Mouse (Mus musculus) heart, adult 2 months (tissue): ENCODE measurements at regions not wholly inside any gene's neighbourhood (a gene's known extent, or its start where the extent isn't known, plus 50 kb on each side); places are given as distances from the start of the nearest gene placed in this dataset.

Source experiments
- DNase-seq, 2 experiments: peaks; one replicate each; pipeline ENCODE4 v3.0.0; 2021
- H3K27ac ChIP-seq: fragments of 200-600 bp; 2 replicates; pipeline ENCODE4 v1.8.1; 2022
- H3K27me3 ChIP-seq: fragments of 200-500 bp; 2 replicates; pipeline ENCODE4 v1.6.1; 2012; ENCODE audit warnings: mild to moderate bottlenecking, low read length, inconsistent platforms, mixed read lengths; ENCODE audit not compliant: control insufficient read depth, insufficient read depth
- H3K36me3 ChIP-seq: fragments of 200-500 bp; 2 replicates; pipeline ENCODE4 v1.6.1; 2012; ENCODE audit warnings: low read length, inconsistent platforms; ENCODE audit not compliant: control insufficient read depth, insufficient read depth
- H3K4me1 ChIP-seq: fragments of 200-500 bp; 2 replicates; pipeline ENCODE4 v1.6.1; 2011; ENCODE audit warnings: low read length; ENCODE audit not compliant: control insufficient read depth, insufficient read depth
- H3K4me3 ChIP-seq: fragments of 200-600 bp; 2 replicates; pipeline ENCODE4 v1.8.1; 2022
- H3K79me2 ChIP-seq: fragments of 200-500 bp; replicated peaks from 2 replicates; pipeline ENCODE4 v1.6.1; 2012; ENCODE audit warnings: mild to moderate bottlenecking, inconsistent platforms, low read length, moderate library complexity, mixed read lengths; ENCODE audit not compliant: control insufficient read depth, insufficient read depth
- H3K9ac ChIP-seq: fragments of 200-500 bp; 2 replicates; pipeline ENCODE4 v1.6.1; 2012; ENCODE audit warnings: low read depth, mild to moderate bottlenecking, control low read depth, inconsistent platforms, low read length, mixed read lengths
- CTCF ChIP-seq: fragments of 200-600 bp; IDR thresholded peaks from 2 replicates; pipeline ENCODE4 v1.8.1; 2022; ENCODE audit warnings: antibody characterized with exemption, mild to moderate bottlenecking, moderate library complexity
- EP300 ChIP-seq: fragments of 200-500 bp; IDR thresholded peaks from 2 replicates; pipeline ENCODE4 v1.6.1; 2011; ENCODE audit warnings: low read depth, low read length, control low read depth; ENCODE audit not compliant: insufficient read depth
- POLR2A ChIP-seq: fragments of 200-500 bp; IDR thresholded peaks from 2 replicates; pipeline ENCODE4 v1.6.1; 2011; ENCODE audit warnings: mild to moderate bottlenecking, low read depth, low read length, control low read depth; ENCODE audit not compliant: insufficient read depth
- WGBS: fragments of 180-500 bp; shearing (Covaris S2); methylation state at CpG from one replicate; pipeline ENCODE4 v1.1.7; 2018; 5-methylcytosine and 5-hydroxymethylcytosine counted together
- intact Hi-C: fragments of 180-260 bp; cut with DNase I; formaldehyde crosslinking; loops from one replicate; pipeline ENCODE4 v1.15.1; 2025

DNA sequence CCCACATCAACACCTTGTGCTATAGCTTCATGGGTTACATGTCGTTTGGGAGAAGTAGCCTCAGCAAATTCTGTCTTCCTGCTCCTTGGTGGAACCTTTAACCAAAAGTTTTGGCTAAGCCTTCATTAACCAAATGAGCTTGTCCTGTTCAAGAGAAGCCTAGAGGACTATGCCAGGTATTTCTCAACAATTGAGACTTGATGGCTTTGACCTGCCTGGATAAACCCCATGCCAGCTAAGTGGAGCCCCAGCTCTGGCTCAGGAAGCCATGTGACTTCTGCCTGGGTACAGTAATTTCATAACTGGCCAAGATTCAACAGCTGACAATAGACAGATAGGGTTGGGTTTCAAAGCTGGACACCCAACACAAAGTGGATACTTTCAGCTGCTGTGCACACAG is 174.5 kb downstream of the Lpin1 start:
- intact Hi-C loops, result no loop called here
- 79% methylated on average over 1 of the region's 1 CpGs for WGBS
- Histone ChIP-seq H3K27me3 (no peaks in the 10 kb centered on the region), H3K4me3 (no peak overlapping the region), H3K36me3 (no peaks in the 10 kb centered on the region), H3K4me1 (no peaks in the 10 kb centered on the region), H3K27ac (no peak overlapping the region), H3K9ac (no peak overlapping the region), H3K79me2 (no peaks in the 10 kb centered on the region)
- TF ChIP-seq CTCF, result no peak
- TF ChIP-seq EP300, result no peak
- no peak for TF ChIP-seq POLR2A
- DNase-seq, result no peak

DNA sequence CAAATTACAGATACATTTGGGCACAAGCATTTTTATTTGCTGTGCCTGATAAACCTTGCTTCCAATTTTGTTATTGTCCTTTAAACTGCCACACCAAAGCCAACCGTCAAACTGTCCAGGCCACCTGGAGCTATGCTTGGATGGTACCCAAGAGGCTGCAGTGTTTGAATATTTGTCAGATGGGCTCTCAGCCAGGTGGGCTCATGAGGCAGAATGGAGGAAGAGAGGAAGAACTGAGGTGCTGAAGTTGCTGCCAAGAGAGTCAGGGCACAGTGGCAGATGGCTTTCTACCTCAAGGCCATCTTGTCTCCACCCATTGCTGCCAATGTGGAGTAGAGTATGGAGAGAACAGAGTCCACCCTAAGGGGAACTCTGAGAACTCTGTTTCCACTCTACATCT is 176.0 kb downstream of the Lpin1 start:
- intact Hi-C loops, result no loop called here
- no peak for DNase-seq
- no peaks in the 10 kb centered on the region for H3K4me1 ChIP-seq
- H3K9ac ChIP-seq, result no peak overlapping the region
- H3K27ac ChIP-seq, result no peak overlapping the region
- TF ChIP-seq EP300 (no peak), POLR2A (no peak), CTCF (no peak)
- no peaks in the 10 kb centered on the region for H3K79me2 ChIP-seq
- 30% methylated on average over 1 of the region's 1 CpGs for WGBS
- no peaks in the 10 kb centered on the region for H3K36me3 ChIP-seq
- H3K27me3 ChIP-seq, result no peaks in the 10 kb centered on the region
- no peak overlapping the region for H3K4me3 ChIP-seq

DNA sequence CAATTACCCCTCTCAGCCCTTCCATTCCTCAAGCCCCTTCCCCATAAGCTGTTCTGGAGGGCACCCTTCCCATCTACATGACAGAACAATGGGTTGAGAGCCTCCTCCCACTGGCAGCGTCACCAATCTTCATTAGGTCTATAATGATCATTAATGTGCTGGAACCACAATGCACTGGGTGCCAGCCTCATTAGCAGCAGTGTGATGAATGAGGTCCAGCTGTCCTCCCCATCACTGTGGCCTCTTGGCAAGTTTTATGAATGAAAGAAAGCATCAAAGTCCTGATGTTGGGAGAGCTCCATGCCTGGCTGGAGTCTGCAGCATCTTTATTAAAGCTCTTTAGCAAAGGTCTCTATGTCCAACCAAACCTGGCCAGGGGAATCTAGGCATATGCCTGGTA is 176.5 kb downstream of the Lpin1 start:
- 81% methylated on average over 1 of the region's 1 CpGs for WGBS
- no peak for DNase-seq
- intact Hi-C loops, result no loop called here
- Histone ChIP-seq H3K9ac (no peak overlapping the region), H3K27ac (no peak overlapping the region), H3K79me2 (no peaks in the 10 kb centered on the region), H3K4me3 (no peak overlapping the region), H3K4me1 (no peaks in the 10 kb centered on the region), H3K27me3 (no peaks in the 10 kb centered on the region), H3K36me3 (no peaks in the 10 kb centered on the region)
- TF ChIP-seq EP300 (no peak), CTCF (no peak), POLR2A (no peak)

DNA sequence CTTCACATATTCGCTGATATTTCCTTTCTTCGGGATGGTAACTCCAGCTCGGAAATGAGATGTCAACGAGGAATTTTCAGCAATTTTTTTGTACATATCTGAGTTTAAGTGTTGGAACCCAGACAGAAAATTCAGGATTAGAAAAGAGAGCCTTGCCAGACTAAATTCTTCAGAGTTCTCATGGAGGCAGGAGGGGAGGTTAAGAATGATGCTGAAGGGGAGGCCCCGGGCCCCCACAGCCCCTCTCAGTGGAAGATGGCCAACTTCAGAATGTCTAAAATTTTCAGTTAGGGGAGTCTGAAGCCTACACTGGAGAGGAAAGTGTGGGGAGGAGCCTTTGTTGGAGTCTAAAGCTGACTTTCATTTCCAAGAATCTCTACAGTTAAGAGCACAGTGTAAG is 184.8 kb downstream of the Lpin1 start:
- no peaks in the 10 kb centered on the region for H3K4me1 ChIP-seq
- no peaks in the 10 kb centered on the region for H3K79me2 ChIP-seq
- no peak overlapping the region for H3K27ac ChIP-seq
- 63% methylated on average over 5 of the region's 5 CpGs for WGBS
- intact Hi-C loops, result no loop called here
- TF ChIP-seq EP300, result no peak
- no peak for TF ChIP-seq CTCF
- TF ChIP-seq POLR2A, result no peak
- H3K4me3 ChIP-seq, result no peak overlapping the region
- no peaks in the 10 kb centered on the region for H3K27me3 ChIP-seq
- DNase-seq, result no peak
- no peak overlapping the region for H3K9ac ChIP-seq
- no peaks in the 10 kb centered on the region for H3K36me3 ChIP-seq

DNA sequence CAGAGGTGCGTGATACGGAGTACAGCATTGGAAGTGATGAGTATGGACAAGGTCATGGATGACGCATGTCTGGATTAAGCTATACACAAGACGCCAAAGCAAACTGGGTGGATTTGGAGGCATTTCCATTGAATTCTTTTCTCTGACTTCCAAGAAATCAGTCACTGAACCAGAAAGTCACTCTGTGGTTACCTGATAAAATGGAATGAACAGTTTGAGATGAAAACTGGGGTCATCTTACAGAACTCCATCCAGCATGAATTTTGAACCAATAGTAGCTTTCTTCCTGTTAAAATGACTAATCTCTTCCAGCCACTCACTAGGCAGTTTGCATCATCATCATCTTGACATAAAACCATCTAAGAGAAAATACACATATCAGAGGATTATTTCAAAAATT is 186.2 kb downstream of the Lpin1 start:
- Histone ChIP-seq H3K4me1 (no peaks in the 10 kb centered on the region), H3K79me2 (no peaks in the 10 kb centered on the region), H3K36me3 (no peaks in the 10 kb centered on the region), H3K4me3 (no peak overlapping the region), H3K9ac (no peak overlapping the region), H3K27ac (no peak overlapping the region), H3K27me3 (no peaks in the 10 kb centered on the region)
- no peak for DNase-seq
- TF ChIP-seq POLR2A (no peak), CTCF (no peak)
- intact Hi-C loops, result no loop called here
- WGBS, result 94% methylated on average over 4 of the region's 4 CpGs

DNA sequence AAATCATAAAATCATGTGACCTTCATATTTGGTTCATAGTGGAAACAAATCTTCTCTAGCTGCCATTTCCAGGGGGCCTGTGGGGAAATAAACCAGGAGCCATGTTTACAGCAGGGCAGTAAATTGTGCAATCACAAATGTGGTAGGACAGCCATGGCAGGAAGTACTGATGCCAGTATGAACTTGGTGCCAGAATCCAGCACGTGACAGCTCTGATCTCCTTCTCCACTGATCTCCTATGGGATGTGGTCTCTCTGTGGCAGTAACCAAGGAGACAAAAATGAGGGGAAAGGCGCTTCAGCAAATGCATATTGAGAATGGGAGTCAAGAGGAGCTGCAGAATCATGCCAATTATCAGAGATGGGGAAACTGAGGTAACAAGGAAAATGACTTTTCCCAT is 215.0 kb downstream of the Lpin1 start:
- WGBS, result 82% methylated on average over 2 of the region's 2 CpGs
- Histone ChIP-seq H3K4me3 (no peak overlapping the region), H3K27ac (no peak overlapping the region), H3K79me2 (no peaks in the 10 kb centered on the region), H3K9ac (no peak overlapping the region), H3K36me3 (no peaks in the 10 kb centered on the region), H3K27me3 (no peaks in the 10 kb centered on the region), H3K4me1 (no peaks in the 10 kb centered on the region; the same call in 1 of the 2 replicates)
- intact Hi-C loops, result no loop called here
- TF ChIP-seq POLR2A, result no peak
- no peak for TF ChIP-seq CTCF
- no peak for TF ChIP-seq EP300
- no peak for DNase-seq

DNA sequence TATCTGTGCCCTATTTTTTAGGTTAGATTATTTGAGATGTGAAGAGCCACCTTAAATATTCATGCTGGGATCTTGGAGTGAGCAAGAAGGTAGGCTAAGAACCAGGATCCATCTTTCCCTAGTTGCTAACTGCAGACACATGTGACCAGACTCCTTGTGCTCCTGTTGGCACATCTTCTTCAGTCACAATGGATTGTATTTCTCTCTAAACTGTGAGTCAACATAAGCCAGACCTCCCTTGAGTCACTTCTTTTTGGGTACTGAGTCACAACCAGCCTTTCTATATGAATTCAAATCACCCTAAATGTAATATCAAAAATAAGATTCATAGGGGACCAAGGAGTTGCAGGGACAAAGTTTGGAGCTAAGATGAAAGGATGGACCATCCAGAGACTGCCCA is 217.9 kb downstream of the Lpin1 start:
- Histone ChIP-seq H3K4me1 (no peaks in the 10 kb centered on the region; the same call in 1 of the 2 replicates), H3K79me2 (no peaks in the 10 kb centered on the region), H3K9ac (no peak overlapping the region), H3K27me3 (no peaks in the 10 kb centered on the region), H3K27ac (no peak overlapping the region), H3K4me3 (no peak overlapping the region), H3K36me3 (no peaks in the 10 kb centered on the region)
- TF ChIP-seq EP300, result no peak
- no peak for TF ChIP-seq POLR2A
- TF ChIP-seq CTCF, result no peak
- DNase-seq, result no peak
- intact Hi-C loops, result no loop called here
